Mouse (Mus musculus) embryonic facial prominence, embryonic 13.5 days (tissue): ENCODE results near the gene Spns2. TPM values are rescaled to one million over a fixed set of nuclear protein-coding genes. Genes with fewer than 3 reads are reported as not detected.

Source experiments
- ATAC-seq: fragments of 200-750 bp; cut with Nextera tagmentation; 2 replicates; pipeline ENCODE4 v1.8.0; 2017; ENCODE audit warnings: low read depth; ENCODE audit not compliant: insufficient number of reproducible peaks, insufficient read depth, low FRiP score, low TSS enrichment
- H3K27ac ChIP-seq: fragments of 300-500 bp; sonication (generic); 2 replicates; pipeline ENCODE4 v1.5.1; 2015; ENCODE audit warnings: moderate library complexity, mild to moderate bottlenecking, inconsistent platforms
- H3K27me3 ChIP-seq: fragments of 300-500 bp; sonication (generic); 2 replicates; pipeline ENCODE4 v1.6.1; 2015; ENCODE audit warnings: mild to moderate bottlenecking, inconsistent platforms
- H3K36me3 ChIP-seq: fragments of 300-500 bp; sonication (generic); 2 replicates; pipeline ENCODE4 v1.6.1; 2015; ENCODE audit warnings: mild to moderate bottlenecking, inconsistent platforms
- H3K4me1 ChIP-seq: fragments of 300-500 bp; sonication (generic); 2 replicates; pipeline ENCODE4 v1.6.1; 2015; ENCODE audit warnings: inconsistent platforms
- H3K4me2 ChIP-seq: fragments of 300-500 bp; sonication (generic); 2 replicates; pipeline ENCODE4 v1.6.1; 2015; ENCODE audit warnings: moderate library complexity, mild to moderate bottlenecking, inconsistent platforms
- H3K4me3 ChIP-seq: fragments of 300-500 bp; sonication (generic); 2 replicates; pipeline ENCODE4 v1.5.1; 2015; ENCODE audit warnings: mild to moderate bottlenecking, inconsistent platforms
- H3K9ac ChIP-seq: fragments of 300-500 bp; sonication (generic); 2 replicates; pipeline ENCODE4 v1.6.1; 2015; ENCODE audit warnings: mild to moderate bottlenecking, inconsistent platforms
- H3K9me3 ChIP-seq: fragments of 300-500 bp; sonication (generic); 2 replicates; pipeline ENCODE4 v1.6.1; 2016; ENCODE audit warnings: inconsistent platforms
- WGBS: fragments of 180-500 bp; shearing (Covaris S2); methylation state at CpG from one replicate; pipeline ENCODE4 v1.1.7; 2015; ENCODE audit warnings: mixed read lengths; 5-methylcytosine and 5-hydroxymethylcytosine counted together
- polyA plus RNA-seq: library from polyadenylated mRNA; unstranded; fragments of >200 nt; fragmentation: Nextera tagmentation; extraction: Ambion mirVana; gene quantifications from 2 replicates; pipeline ENCODE4 v1.2.1, GENCODE M21; 2015

The Spns2 gene
- 2.7 and 3.0 TPM in 2 replicates for polyA plus RNA-seq

DNA sequence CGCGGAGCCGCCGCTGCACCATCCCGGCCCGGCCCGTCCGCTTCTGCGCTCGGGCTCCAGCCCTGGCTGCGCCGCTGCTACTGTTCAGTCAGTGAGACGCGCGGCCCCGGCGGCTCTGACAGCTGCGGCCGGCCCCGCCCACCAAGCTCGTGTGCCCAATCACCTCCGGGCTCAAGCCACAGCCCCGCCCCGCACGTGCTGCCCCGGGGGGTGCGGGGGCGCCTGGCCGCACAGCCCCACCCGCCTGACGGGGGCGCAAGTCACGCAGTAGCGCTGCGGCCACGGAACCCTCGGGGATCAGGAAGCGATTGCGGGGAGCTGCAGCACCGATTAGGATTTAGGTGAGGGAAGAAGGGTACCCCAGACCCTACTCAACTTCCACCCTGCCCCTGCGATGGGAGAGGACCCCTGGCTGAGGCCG lies at the start of gene Spns2:
Gene Spns2, minus strand, starts transcription at position 24 of the 421 bp plus-strand sequence.
- Histone ChIP-seq H3K27me3 (peaks cover 67% of the 10 kb centered on the region), H3K9me3 (no peaks in the 10 kb centered on the region), H3K36me3 (no peaks in the 10 kb centered on the region), H3K27ac (0 out of 2 replicates have a peak within 1 kb of the TSS, but pooled peaks have one; percentile 11), H3K9ac (peak within 1 kb of the TSS; percentile 70), H3K4me2 (peak within 1 kb of the TSS; percentile 96), H3K4me3 (peak within 1 kb of the TSS; percentile 61), H3K4me1 (peaks cover 16% of the 10 kb centered on the region)
- ATAC-seq = peak; percentile 79
- WGBS = under 1% methylated on average over 42 of the region's 42 CpGs

DNA sequence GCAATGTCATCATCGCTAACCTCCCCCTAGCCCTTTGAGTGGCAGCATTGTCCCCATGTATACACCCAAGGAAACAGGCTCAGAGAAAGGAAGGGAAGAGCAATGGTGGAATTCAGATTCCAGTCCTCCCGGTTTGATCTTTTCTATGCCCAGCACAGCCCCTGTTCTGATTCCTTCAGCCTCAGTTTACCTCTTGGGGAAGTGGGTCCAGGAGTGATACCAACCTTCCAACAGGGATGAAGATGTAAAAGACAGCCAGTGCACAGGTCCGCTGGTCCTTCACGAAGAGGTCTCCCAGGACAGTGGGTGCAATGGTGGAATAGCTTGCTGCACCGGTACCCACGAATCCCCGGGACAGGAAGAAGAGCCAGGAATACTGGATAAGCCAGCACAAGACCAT lies 49.1 kb upstream of the Spns2 start:
- H3K9ac ChIP-seq = no peak overlapping the region
- WGBS = 89% methylated on average over 7 of the region's 7 CpGs
- H3K4me1 ChIP-seq = no peaks in the 10 kb centered on the region
- no peak overlapping the region for H3K4me2 ChIP-seq
- no peaks in the 10 kb centered on the region for H3K27me3 ChIP-seq
- H3K27ac ChIP-seq = no peak overlapping the region
- no peaks in the 10 kb centered on the region for H3K36me3 ChIP-seq
- no peak for ATAC-seq
- H3K9me3 ChIP-seq = no peaks in the 10 kb centered on the region
- no peak overlapping the region for H3K4me3 ChIP-seq

DNA sequence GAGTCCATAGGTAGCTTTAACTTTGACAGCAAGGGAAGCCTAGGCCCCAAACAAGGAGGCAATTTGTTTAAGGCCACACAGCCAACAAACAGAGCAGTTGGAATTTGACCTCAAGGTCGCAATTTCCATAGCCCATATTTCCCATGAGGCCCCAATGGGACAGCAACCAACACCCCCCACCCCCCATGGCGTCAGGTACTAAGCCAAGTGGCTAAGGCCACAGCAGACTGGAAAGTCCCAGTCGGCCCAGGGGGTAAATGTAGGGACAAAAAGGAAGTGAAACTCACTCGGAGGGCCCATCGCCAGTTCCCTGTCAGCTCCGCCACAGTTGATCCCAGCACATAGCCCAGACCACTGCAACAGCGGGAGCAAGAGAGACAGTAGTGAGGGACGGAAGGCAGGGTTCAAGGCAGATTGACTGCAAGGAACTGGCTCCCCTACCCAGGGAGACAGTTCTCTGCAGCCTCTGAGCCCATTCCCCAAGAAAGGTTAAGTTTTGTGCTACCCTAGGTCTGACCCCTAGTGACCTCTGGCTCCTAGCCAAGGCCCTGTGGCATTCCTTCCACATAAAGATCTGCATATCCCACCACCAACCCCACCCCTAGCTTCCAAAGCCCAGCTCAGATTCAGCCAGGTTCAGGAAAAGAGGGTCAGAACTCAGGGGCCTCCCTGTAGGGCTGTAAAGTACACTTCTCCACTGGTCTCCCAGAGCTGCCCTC lies 48.5 kb upstream of the Spns2 start:
- Histone ChIP-seq H3K4me3 (no peak overlapping the region), H3K9ac (no peak overlapping the region), H3K4me1 (no peaks in the 10 kb centered on the region), H3K27ac (no peak overlapping the region), H3K36me3 (no peaks in the 10 kb centered on the region), H3K27me3 (no peaks in the 10 kb centered on the region), H3K9me3 (no peaks in the 10 kb centered on the region), H3K4me2 (no peak overlapping the region)
- WGBS = 46% methylated on average over 8 of the region's 8 CpGs
- ATAC-seq = no peak

DNA sequence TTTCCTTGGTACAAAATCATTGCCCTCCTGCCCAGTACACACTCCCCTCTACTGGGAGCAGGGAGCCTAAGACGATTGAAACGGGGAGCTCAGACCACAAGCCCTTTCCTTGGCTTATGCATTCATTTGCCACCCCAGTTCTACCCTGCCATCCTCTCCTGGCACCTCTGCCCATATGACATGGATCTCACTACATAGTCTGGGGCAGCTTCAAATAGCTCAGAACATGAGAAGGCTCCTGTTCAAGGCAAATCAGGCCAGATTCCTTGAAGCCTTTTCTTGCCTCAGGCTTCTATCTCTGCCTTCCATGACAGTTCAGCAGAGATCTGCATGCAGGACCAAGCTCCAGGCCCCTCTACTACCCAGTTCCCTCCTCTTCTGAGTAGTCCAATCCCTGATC lies 47.8 kb upstream of the Spns2 start:
- ATAC-seq = no peak
- no peak overlapping the region for H3K27ac ChIP-seq
- WGBS = 84% methylated on average over 2 of the region's 2 CpGs
- H3K36me3 ChIP-seq = no peaks in the 10 kb centered on the region
- no peaks in the 10 kb centered on the region for H3K4me1 ChIP-seq
- H3K4me2 ChIP-seq = no peak overlapping the region
- no peaks in the 10 kb centered on the region for H3K9me3 ChIP-seq
- no peak overlapping the region for H3K4me3 ChIP-seq
- H3K9ac ChIP-seq = no peak overlapping the region
- H3K27me3 ChIP-seq = no peaks in the 10 kb centered on the region

DNA sequence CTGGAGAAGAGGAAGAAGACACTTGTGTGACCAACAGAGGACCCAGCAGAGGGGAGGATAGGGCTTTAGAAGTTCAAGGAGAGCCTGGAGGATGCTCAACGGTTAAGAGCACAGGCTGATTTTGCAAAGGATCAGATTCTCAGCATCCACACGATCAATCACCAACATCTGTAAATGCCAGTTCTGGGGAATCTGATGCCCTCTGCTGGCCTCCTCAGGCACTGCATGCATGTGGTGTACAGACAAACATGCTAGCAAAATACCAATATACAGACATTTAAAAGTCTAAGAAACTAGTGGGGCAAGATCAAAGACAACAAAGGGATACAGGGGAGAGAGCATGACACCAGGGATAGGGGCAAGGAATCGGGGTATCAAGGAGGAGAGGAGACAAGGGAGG lies 45.8 kb upstream of the Spns2 start:
- WGBS = 81% methylated on average over 3 of the region's 3 CpGs
- no peak for ATAC-seq

DNA sequence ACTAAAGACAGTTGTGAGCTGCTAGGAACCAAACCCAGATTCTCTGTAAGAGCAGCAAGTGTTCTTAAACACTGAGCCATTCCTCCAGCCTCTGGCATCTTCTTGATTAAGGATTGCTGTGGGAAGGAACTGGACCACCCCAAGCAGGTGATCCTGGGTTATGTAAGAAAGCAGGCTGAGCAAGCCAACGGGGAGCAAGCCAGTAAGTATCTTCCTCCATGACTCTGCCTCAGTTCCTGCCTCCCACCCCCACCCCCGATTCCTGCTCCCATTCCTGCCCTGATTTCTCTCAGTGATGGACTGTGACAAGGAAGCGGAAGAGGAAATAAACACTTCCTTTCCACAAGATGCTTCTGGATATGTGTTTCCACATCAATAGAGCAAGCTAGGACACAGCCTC lies 43.2 kb upstream of the Spns2 start:
- H3K4me2 ChIP-seq = no peak overlapping the region
- H3K27ac ChIP-seq = no peak overlapping the region
- WGBS = 77% methylated on average over 3 of the region's 3 CpGs

More for the DNA sequence above, 45.8 kb upstream of the Spns2 start:
- Histone ChIP-seq H3K4me2 (no peak overlapping the region), H3K4me3 (no peak overlapping the region), H3K27me3 (no peaks in the 10 kb centered on the region), H3K4me1 (no peaks in the 10 kb centered on the region), H3K9ac (no peak overlapping the region), H3K9me3 (no peaks in the 10 kb centered on the region), H3K36me3 (no peaks in the 10 kb centered on the region), H3K27ac (no peak overlapping the region)

DNA sequence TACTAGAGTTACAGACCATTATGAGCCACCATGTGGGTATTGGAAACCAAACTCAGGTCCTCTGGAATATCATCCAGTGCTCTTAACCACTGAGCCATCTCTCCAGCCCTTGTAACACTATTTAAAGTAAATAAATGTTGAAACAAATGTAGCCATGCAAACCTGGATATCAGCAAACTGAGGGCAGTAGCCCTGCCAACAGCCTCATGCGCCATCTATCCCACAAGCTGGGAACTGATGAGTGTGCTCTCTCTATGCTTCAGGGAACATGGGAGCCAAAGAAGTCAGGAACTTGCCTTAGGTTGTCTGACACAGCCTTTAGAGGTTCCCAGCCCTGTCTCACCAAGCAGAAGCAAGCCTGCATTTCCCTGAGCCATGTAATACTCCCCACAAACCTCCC lies 41.9 kb upstream of the Spns2 start:
- H3K9ac ChIP-seq = no peak overlapping the region
- H3K27ac ChIP-seq = no peak overlapping the region
- WGBS = 79% methylated on average over 1 of the region's 1 CpGs
- H3K4me2 ChIP-seq = no peak overlapping the region
- H3K36me3 ChIP-seq = no peaks in the 10 kb centered on the region
- H3K27me3 ChIP-seq = no peaks in the 10 kb centered on the region
- ATAC-seq = no peak
- no peaks in the 10 kb centered on the region for H3K9me3 ChIP-seq
- H3K4me3 ChIP-seq = no peak overlapping the region
- no peaks in the 10 kb centered on the region for H3K4me1 ChIP-seq

More for the DNA sequence above, 43.2 kb upstream of the Spns2 start:
- H3K9ac ChIP-seq = no peak overlapping the region
- H3K4me3 ChIP-seq = no peak overlapping the region
- no peaks in the 10 kb centered on the region for H3K4me1 ChIP-seq
- no peaks in the 10 kb centered on the region for H3K27me3 ChIP-seq
- no peak for ATAC-seq
- no peaks in the 10 kb centered on the region for H3K9me3 ChIP-seq
- H3K36me3 ChIP-seq = no peaks in the 10 kb centered on the region

DNA sequence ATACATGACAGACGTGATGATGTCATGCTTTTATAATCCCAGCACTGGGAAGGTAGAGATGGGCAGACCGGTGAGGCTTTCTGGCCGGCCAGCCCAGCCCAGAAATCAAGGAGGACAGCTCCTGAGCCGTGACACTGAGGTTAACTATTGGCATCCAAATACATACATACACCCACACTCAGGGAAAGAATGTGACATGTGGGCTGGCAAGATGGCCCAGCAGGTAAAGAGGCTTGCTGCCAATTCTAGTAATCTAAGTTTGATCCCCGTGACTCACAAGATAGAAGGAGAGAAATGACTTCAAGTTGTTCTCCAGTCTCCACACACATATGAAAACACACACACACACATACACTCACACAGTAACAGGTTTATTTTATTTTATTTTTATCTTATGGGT lies 41.4 kb upstream of the Spns2 start:
- Histone ChIP-seq H3K9me3 (no peaks in the 10 kb centered on the region), H3K4me2 (no peak overlapping the region), H3K27ac (no peak overlapping the region), H3K9ac (no peak overlapping the region), H3K4me1 (no peaks in the 10 kb centered on the region), H3K36me3 (no peaks in the 10 kb centered on the region), H3K4me3 (no peak overlapping the region), H3K27me3 (no peaks in the 10 kb centered on the region)
- no peak for ATAC-seq
- WGBS = 68% methylated on average over 5 of the region's 5 CpGs

DNA sequence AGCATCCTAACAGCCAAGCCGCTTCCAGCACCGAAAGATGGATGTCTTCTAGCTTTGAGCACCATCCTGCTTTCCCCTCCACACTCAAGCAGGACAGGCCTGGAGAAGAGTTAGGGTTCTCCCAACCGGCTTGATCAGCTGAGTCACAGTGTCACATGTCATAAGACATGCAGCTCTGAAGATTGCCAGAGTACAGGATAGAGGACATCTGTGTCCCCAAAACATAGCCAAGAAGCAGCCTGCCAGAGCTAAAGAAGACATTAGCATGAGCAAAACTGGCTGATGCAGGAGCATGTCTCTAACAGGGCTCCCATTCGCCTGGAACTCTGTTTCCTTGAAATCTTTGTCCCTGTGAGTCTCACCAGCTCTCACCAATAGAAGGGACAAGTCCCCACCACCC lies 36.5 kb upstream of the Spns2 start:
- H3K9ac ChIP-seq = no peak overlapping the region

DNA sequence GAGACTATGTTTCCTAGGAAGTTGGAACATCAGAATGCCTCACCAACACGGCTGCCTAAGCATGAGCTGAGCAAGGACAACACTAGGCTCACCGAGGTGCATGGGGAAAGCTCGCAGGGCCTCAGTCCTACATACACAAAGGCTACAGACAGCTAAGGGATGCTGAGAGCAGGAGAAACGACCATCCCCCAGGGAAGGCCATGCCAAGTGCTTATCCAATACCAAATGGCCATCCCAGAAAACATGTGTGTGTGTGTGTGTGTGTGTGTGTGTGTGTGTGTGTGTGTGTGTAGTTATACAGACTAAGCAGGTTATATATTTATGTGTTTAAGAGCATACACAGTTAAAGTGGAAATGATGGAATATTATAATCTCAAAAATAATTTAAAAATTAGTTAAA lies 34.0 kb upstream of the Spns2 start:
- no peaks in the 10 kb centered on the region for H3K4me1 ChIP-seq
- H3K27ac ChIP-seq = no peak overlapping the region
- H3K4me3 ChIP-seq = no peak overlapping the region
- H3K4me2 ChIP-seq = no peak overlapping the region
- H3K27me3 ChIP-seq = no peaks in the 10 kb centered on the region
- H3K9me3 ChIP-seq = no peaks in the 10 kb centered on the region
- ATAC-seq = no peak
- WGBS = 54% methylated on average over 4 of the region's 4 CpGs
- H3K36me3 ChIP-seq = no peaks in the 10 kb centered on the region
- no peak overlapping the region for H3K9ac ChIP-seq

More for the DNA sequence above, 36.5 kb upstream of the Spns2 start:
- no peak overlapping the region for H3K4me2 ChIP-seq
- no peak overlapping the region for H3K4me3 ChIP-seq
- no peaks in the 10 kb centered on the region for H3K4me1 ChIP-seq
- no peaks in the 10 kb centered on the region for H3K9me3 ChIP-seq
- no peaks in the 10 kb centered on the region for H3K27me3 ChIP-seq
- WGBS = 89% methylated on average over 4 of the region's 4 CpGs
- no peaks in the 10 kb centered on the region for H3K36me3 ChIP-seq
- ATAC-seq = no peak
- no peak overlapping the region for H3K27ac ChIP-seq

DNA sequence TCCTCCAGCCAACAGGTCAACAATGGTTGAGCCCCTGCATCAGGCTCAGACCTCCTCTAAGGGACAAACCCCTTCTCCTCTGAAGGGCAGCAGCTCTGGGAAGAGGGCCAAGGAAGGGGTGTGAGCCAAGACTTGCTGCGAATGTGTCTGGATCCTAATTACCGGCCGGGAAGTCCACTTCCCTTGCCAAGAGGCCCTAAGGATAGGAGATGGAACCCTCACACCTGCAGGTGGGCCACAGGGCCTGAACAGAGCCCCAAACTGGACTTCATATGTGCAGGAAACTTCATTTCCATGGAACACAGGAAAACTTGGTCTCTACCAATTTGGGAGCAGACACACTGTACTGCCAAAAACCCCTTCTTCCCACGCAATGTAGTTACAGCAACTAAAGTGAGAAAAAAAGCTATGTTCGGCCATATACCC lies 32.9 kb upstream of the Spns2 start:
- Histone ChIP-seq H3K9ac (no peak overlapping the region), H3K27ac (no peak overlapping the region), H3K9me3 (no peaks in the 10 kb centered on the region), H3K4me2 (no peak overlapping the region), H3K4me3 (no peak overlapping the region), H3K4me1 (no peaks in the 10 kb centered on the region), H3K36me3 (no peaks in the 10 kb centered on the region), H3K27me3 (no peaks in the 10 kb centered on the region)
- WGBS = 91% methylated on average over 5 of the region's 5 CpGs
- ATAC-seq = no peak
